Mouse (Mus musculus): ENCODE data around the gene Clptm1. TPM values are rescaled to one million over a fixed set of nuclear protein-coding genes. Genes with fewer than 3 reads are reported as not detected.

Clptm1 gene
- total RNA-seq, 2 experiments from 2014 or later, result 133 to 143 TPM

- DNase-seq (ENCODE audit: low spot score in 2 of 2), result peak in 1 of 2 experiments; percentile 18
Observed at GRCm38 (mm10) chr7:19664455-19664954, 328 bp downstream of the Clptm1 start.

GRCm38 (mm10) chr7:19663940-19664339, 893 bp downstream of the Clptm1 start:
- DNase-seq (ENCODE audit: low spot score in 2 of 2), result no peak

- DNase-seq (ENCODE audit: low spot score in 2 of 2), result no peak
Observed at GRCm38 (mm10) chr7:19652614-19653013, 12.2 kb downstream of the Clptm1 start.

GRCm38 (mm10) chr7:19651063-19651786, 13.6 kb downstream of the Clptm1 start:
- DNase-seq (ENCODE audit: low spot score in 2 of 2), result no peak

- DNase-seq (ENCODE audit: low spot score in 2 of 2), result no peak
Observed at GRCm38 (mm10) chr7:19641223-19641622, 23.6 kb downstream of the Clptm1 start.

- no peak for DNase-seq (ENCODE audit: low spot score in 2 of 2)
Observed at GRCm38 (mm10) chr7:19635074-19635827, 29.6 kb downstream of the Clptm1 start.

- no peak for DNase-seq (ENCODE audit: low spot score in 2 of 2)
Observed at GRCm38 (mm10) chr7:19634591-19634990, 30.2 kb downstream of the Clptm1 start.

- no peak for DNase-seq (ENCODE audit: low spot score in 2 of 2)
Observed at GRCm38 (mm10) chr7:19633855-19634254, 31.0 kb downstream of the Clptm1 start.

GRCm38 (mm10) chr7:19633197-19633596, 31.6 kb downstream of the Clptm1 start:
- no peak for DNase-seq (ENCODE audit: low spot score in 2 of 2)

- DNase-seq (ENCODE audit: low spot score in 2 of 2), result no peak
Observed at GRCm38 (mm10) chr7:19632720-19633119, 32.1 kb downstream of the Clptm1 start.

GRCm38 (mm10) chr7:19632275-19632674, 32.6 kb downstream of the Clptm1 start:
- no peak for DNase-seq (ENCODE audit: low spot score in 2 of 2)

- peak; percentile 78 to 90 for DNase-seq (ENCODE audit: low spot score in 2 of 2)
Observed at GRCm38 (mm10) chr7:19629361-19629734, 35.5 kb downstream of the Clptm1 start, which contains the start of gene Relb. TSS of gene Relb (minus strand) at chr7:19629438.

- peak; percentile 81 to 91 for DNase-seq (ENCODE audit: low spot score in 2 of 2)
Observed at GRCm38 (mm10) chr7:19628536-19629360, 36.1 kb downstream of the Clptm1 start.

- DNase-seq (ENCODE audit: low spot score in 2 of 2), result no peak
Observed at GRCm38 (mm10) chr7:19628192-19628535, 36.7 kb downstream of the Clptm1 start.

- no peak for DNase-seq (ENCODE audit: low spot score in 2 of 2)
Observed at GRCm38 (mm10) chr7:19627721-19628120, 37.1 kb downstream of the Clptm1 start.

- DNase-seq (ENCODE audit: low spot score in 2 of 2), result no peak
Observed at GRCm38 (mm10) chr7:19623433-19623832, 41.4 kb downstream of the Clptm1 start.

GRCm38 (mm10) chr7:19622241-19622640, 42.6 kb downstream of the Clptm1 start:
- no peak for DNase-seq (ENCODE audit: low spot score in 2 of 2)

GRCm38 (mm10) chr7:19620811-19621210, 44.0 kb downstream of the Clptm1 start:
- peak; percentile 69 to 87 for DNase-seq (ENCODE audit: low spot score in 2 of 2)

- DNase-seq (ENCODE audit: low spot score in 2 of 2), result peak; percentile 65 to 90
Observed at GRCm38 (mm10) chr7:19619004-19619801, 45.6 kb downstream of the Clptm1 start.

GRCm38 (mm10) chr7:19615036-19615577, 49.7 kb downstream of the Clptm1 start:
- no peak for DNase-seq (ENCODE audit: low spot score in 2 of 2)

Data from layer of hippocampus, adult 18-20 months (tissue).